Mouse (Mus musculus) neural tube, embryonic 12.5 days (tissue): ENCODE measurements around the gene Spns1. TPM values are rescaled to one million over a fixed set of nuclear protein-coding genes. Genes with fewer than 3 reads are reported as not detected.
"Not testable (repeated sequence)": the region's sequence is repeated elsewhere in the genome, so short reads cannot be mapped to it uniquely, and the experiment has no call there.

ENCODE experiments used
- ATAC-seq: fragments of 200-750 bp; cut with Nextera tagmentation; 2 replicates; pipeline ENCODE4 v1.8.0; 2017; ENCODE audit warnings: low read depth, mild to moderate bottlenecking, moderate TSS enrichment, moderate library complexity; ENCODE audit not compliant: low FRiP score
- H3K27ac ChIP-seq: fragments of 300-500 bp; sonication (generic); 2 replicates; pipeline ENCODE4 v1.5.1; 2016
- H3K27me3 ChIP-seq: fragments of 300-500 bp; sonication (generic); replicated peaks from 2 replicates; pipeline ENCODE4 v1.6.1; 2016; ENCODE audit warnings: mild to moderate bottlenecking
- H3K36me3 ChIP-seq: fragments of 300-500 bp; sonication (generic); 2 replicates; pipeline ENCODE4 v1.6.1; 2016; ENCODE audit warnings: mild to moderate bottlenecking
- H3K4me1 ChIP-seq: fragments of 300-500 bp; sonication (generic); 2 replicates; pipeline ENCODE4 v1.6.1; 2016
- H3K4me2 ChIP-seq: fragments of 300-500 bp; sonication (generic); replicated peaks from 2 replicates; pipeline ENCODE4 v1.6.1; 2016; ENCODE audit warnings: mild to moderate bottlenecking
- H3K4me3 ChIP-seq: fragments of 300-500 bp; sonication (generic); 2 replicates; pipeline ENCODE4 v1.5.1; 2016
- H3K9ac ChIP-seq: fragments of 300-500 bp; sonication (generic); 2 replicates; pipeline ENCODE4 v1.6.1; 2016; ENCODE audit warnings: mild to moderate bottlenecking
- H3K9me3 ChIP-seq: fragments of 300-500 bp; sonication (generic); 2 replicates; pipeline ENCODE4 v1.6.1; 2016; ENCODE audit warnings: mild to moderate bottlenecking
- WGBS: fragments of 180-500 bp; shearing (Covaris S2); methylation state at CpG from one replicate; pipeline ENCODE4 v1.1.7; 2016; 5-methylcytosine and 5-hydroxymethylcytosine counted together
- microRNA-seq: library from miRNA; unstranded; fragments of <30 nt; microRNA quantifications from one replicate; pipeline ENCODE4, GENCODE M21; 2017
- polyA plus RNA-seq: library from polyadenylated mRNA; unstranded; fragments of >200 nt; fragmentation: Nextera tagmentation; extraction: Ambion mirVana; gene quantifications from 2 replicates; pipeline ENCODE4 v1.2.1, GENCODE M21; 2016

Spns1 gene
- polyA plus RNA-seq, 1 experiment from 2014 or later, result 72.6 TPM

GRCm38 (mm10) chr7:126329907-126330645 lies 47.2 kb downstream of the Spns1 start:
- no peaks in the 10 kb centered on the region for H3K9me3 ChIP-seq
- no peaks in the 10 kb centered on the region for H3K4me1 ChIP-seq
- H3K27me3 ChIP-seq, result no peaks in the 10 kb centered on the region
- H3K4me3 ChIP-seq, result no peak overlapping the region
- no peak overlapping the region for H3K4me2 ChIP-seq
- ATAC-seq, result no peak
- WGBS, result 88% methylated on average over 9 of the region's 9 CpGs
- H3K36me3 ChIP-seq, result no peaks in the 10 kb centered on the region
- no peak overlapping the region for H3K27ac ChIP-seq
- no peak overlapping the region for H3K9ac ChIP-seq

GRCm38 (mm10) chr7:126328848-126329247 lies 48.4 kb downstream of the Spns1 start:
- not testable (repeated sequence) for H3K9ac ChIP-seq, H3K4me1 ChIP-seq, H3K27ac ChIP-seq, H3K4me2 ChIP-seq, H3K9me3 ChIP-seq, H3K36me3 ChIP-seq, H3K27me3 ChIP-seq, H3K4me3 ChIP-seq, ATAC-seq
- WGBS, result 89% methylated on average over 5 of the region's 6 CpGs

DNA sequence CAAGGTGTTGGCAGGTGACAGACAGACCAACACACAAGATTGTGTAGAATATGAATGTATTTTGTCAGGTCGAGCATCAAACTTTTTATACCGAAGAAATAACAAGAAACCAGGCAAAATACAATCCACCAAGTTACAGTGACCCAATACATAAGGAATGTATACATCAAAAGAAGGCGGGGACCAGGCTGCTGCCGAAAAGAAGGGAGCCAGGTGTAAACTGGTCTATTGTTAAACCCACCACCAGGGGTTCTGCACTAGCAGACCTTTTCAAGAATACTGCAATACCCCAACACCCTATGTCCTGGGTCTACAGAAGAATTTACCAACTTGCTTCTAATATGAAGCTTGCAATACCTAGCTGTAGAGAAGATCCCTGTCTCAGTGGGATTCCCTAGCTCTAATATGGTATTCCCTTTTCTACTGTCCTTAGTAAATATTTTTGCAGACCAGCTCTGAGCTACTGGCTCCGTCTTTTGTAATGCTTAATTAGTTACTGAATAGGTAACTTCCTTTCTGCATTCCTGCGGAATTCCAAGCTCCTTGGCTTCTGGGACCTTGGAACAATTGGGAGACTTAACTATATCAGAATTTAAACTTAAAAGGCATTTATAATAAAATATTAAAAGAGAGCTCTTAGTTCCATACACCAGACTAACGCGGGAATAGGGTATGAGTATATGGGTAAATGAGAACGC lies 51.5 kb downstream of the Spns1 start:
- not testable (repeated sequence) for H3K4me3 ChIP-seq, H3K9ac ChIP-seq, H3K4me2 ChIP-seq, ATAC-seq, H3K9me3 ChIP-seq, H3K27ac ChIP-seq, H3K27me3 ChIP-seq, H3K36me3 ChIP-seq, H3K4me1 ChIP-seq
- 24% methylated on average over 9 of the region's 9 CpGs for WGBS

DNA sequence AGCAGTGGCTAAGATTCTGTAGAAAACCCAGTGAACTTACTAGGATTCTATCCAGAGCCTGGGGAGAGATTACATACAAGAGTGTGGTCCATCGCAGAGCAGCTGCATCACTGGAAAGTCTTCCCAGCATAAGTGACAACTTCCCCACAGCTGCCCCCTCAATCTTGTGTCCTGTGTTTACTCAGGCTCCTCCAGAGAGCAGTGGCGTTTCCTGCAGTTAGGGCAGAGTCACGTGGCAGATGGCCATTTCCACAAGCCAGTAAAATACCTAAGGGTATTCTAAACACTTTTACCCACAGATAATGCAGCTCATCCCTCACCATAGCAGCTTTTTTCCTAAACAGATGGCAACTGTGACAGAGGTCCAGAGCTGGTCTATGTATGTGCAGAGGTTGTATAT lies 52.5 kb downstream of the Spns1 start:
- Histone ChIP-seq H3K4me3 (no peak overlapping the region), H3K27ac (no peak overlapping the region), H3K36me3 (no peaks in the 10 kb centered on the region), H3K9me3 (no peaks in the 10 kb centered on the region), H3K4me1 (no peaks in the 10 kb centered on the region), H3K4me2 (no peak overlapping the region), H3K27me3 (no peaks in the 10 kb centered on the region), H3K9ac (no peak overlapping the region)
- WGBS, result 38% methylated on average over 3 of the region's 3 CpGs
- no peak for ATAC-seq

GRCm38 (mm10) chr7:126323729-126324128 lies 53.5 kb downstream of the Spns1 start:
- Histone ChIP-seq H3K27ac (no peak overlapping the region), H3K9ac (no peak overlapping the region), H3K9me3 (no peaks in the 10 kb centered on the region), H3K4me3 (no peak overlapping the region), H3K4me2 (no peak overlapping the region), H3K27me3 (no peaks in the 10 kb centered on the region), H3K4me1 (no peaks in the 10 kb centered on the region), H3K36me3 (no peaks in the 10 kb centered on the region)
- no peak for ATAC-seq
- WGBS, result 8% methylated on average over 11 of the region's 11 CpGs

Small RNA genes within 50 kb of the gene (microRNA-seq; reads per million reads assigned to microRNA genes)
- gene Mir7058, result not detected

Other genes starting within 250 kb of the Spns1 start
- gene Xpo6, start 176.9 kb downstream of the Spns1 start, polyA plus RNA-seq, result 66.6 and 75.4 TPM in 2 replicates
- gene Sbk1, start 104.8 kb downstream of the Spns1 start, polyA plus RNA-seq, result 322 and 342 TPM in 2 replicates
- 1.2 and 1.7 TPM in 2 replicates for gene Lat, start 7.9 kb downstream of the Spns1 start, polyA plus RNA-seq
- gene Nfatc2ip, start 19.3 kb upstream of the Spns1 start, polyA plus RNA-seq, result 3.2 and 4.2 TPM in 2 replicates
- not detected in 2 replicates for gene Cd19, start 37.4 kb upstream of the Spns1 start, polyA plus RNA-seq
- gene Rabep2, start 51.3 kb upstream of the Spns1 start, polyA plus RNA-seq, result 26.8 TPM in 2 replicates
- gene Atp2a1, start 85.7 kb upstream of the Spns1 start, polyA plus RNA-seq, result 10.2 and 16.5 TPM in 2 replicates
- gene Sh2b1, start 98.0 kb upstream of the Spns1 start, polyA plus RNA-seq, result 60.5 and 62.9 TPM in 2 replicates
- gene Tufm, start 109.9 kb upstream of the Spns1 start, polyA plus RNA-seq, result 121 and 136 TPM in 2 replicates
- gene Atxn2l, start 126.0 kb upstream of the Spns1 start, polyA plus RNA-seq, result 74.7 and 81.0 TPM in 2 replicates
- gene Eif3c, start 189.0 kb upstream of the Spns1 start, polyA plus RNA-seq, result 207 and 208 TPM in 2 replicates
- 0.27 and 0.40 TPM in 2 replicates for gene Apobr, start 207.5 kb upstream of the Spns1 start, polyA plus RNA-seq
- 26.1 and 28.2 TPM in 2 replicates for gene Cln3, start 208.4 kb upstream of the Spns1 start, polyA plus RNA-seq
- gene Il27, start 217.5 kb upstream of the Spns1 start, polyA plus RNA-seq, result not detected in 2 replicates